Mouse (Mus musculus): ENCODE data around the gene Ppp1r9a. TPM values are rescaled to one million over a fixed set of nuclear protein-coding genes. Genes with fewer than 3 reads are reported as not detected.

Gene Ppp1r9a
- polyA plus RNA-seq, 1 experiment from 2014 or later: 17.8 TPM

- DNase-seq (ENCODE audit: low spot score): no peak
- Histone ChIP-seq H3K9me3 (no peaks in the 10 kb centered on the region), H3K4me1 (peaks cover 5% of the 10 kb centered on the region; the same call in 1 of the 2 replicates), H3K36me3 (replicated peaks) (peaks cover 34% of the 10 kb centered on the region), H3K4me3 (no peak overlapping the region), H3K27ac (replicated peaks) (no peak overlapping the region), H3K27me3 (replicated peaks; ENCODE audit: low read depth, poor library complexity, severe bottlenecking) (no peaks in the 10 kb centered on the region)
- WGBS: 83% methylated on average over 15 of the region's 15 CpGs
Measured at GRCm38 (mm10) chr6:5119181-5119910, 216.6 kb downstream of the Ppp1r9a start.

- H3K27me3 ChIP-seq (replicated peaks; ENCODE audit: low read depth, poor library complexity, severe bottlenecking): no peaks in the 10 kb centered on the region
- H3K4me3 ChIP-seq: no peak overlapping the region
- peaks cover 27% of the 10 kb centered on the region for H3K36me3 ChIP-seq (replicated peaks)
- no peak for DNase-seq (ENCODE audit: low spot score)
- H3K4me1 ChIP-seq: peaks cover 5% of the 10 kb centered on the region; the same call in 1 of the 2 replicates
- no peak overlapping the region for H3K27ac ChIP-seq (replicated peaks)
- H3K9me3 ChIP-seq: no peaks in the 10 kb centered on the region
- WGBS: 73% methylated on average over 3 of the region's 3 CpGs
Measured at GRCm38 (mm10) chr6:5120229-5120628, 217.5 kb downstream of the Ppp1r9a start.

GRCm38 (mm10) chr6:5129364-5130093 lies 226.8 kb downstream of the Ppp1r9a start:
- H3K27me3 ChIP-seq (replicated peaks; ENCODE audit: low read depth, poor library complexity, severe bottlenecking): no peaks in the 10 kb centered on the region
- DNase-seq (ENCODE audit: low spot score): no peak
- 0 out of 2 replicates have a peak, but pooled peaks cover 1% of the 10 kb centered on the region for H3K36me3 ChIP-seq (replicated peaks)
- no peaks in the 10 kb centered on the region for H3K4me1 ChIP-seq
- WGBS: 87% methylated on average over 14 of the region's 14 CpGs
- H3K27ac ChIP-seq (replicated peaks): no peak overlapping the region
- H3K9me3 ChIP-seq: no peaks in the 10 kb centered on the region
- H3K4me3 ChIP-seq: no peak overlapping the region

GRCm38 (mm10) chr6:5134986-5135385 lies 232.3 kb downstream of the Ppp1r9a start:
- no peaks in the 10 kb centered on the region for H3K9me3 ChIP-seq
- peaks cover 3% of the 10 kb centered on the region; the same call in 1 of the 2 replicates for H3K4me1 ChIP-seq
- no peak for DNase-seq (ENCODE audit: low spot score)
- 83% methylated on average over 6 of the region's 6 CpGs for WGBS
- no peak overlapping the region for H3K27ac ChIP-seq (replicated peaks)
- no peak overlapping the region for H3K4me3 ChIP-seq
- no peaks in the 10 kb centered on the region for H3K27me3 ChIP-seq (replicated peaks; ENCODE audit: low read depth, poor library complexity, severe bottlenecking)
- H3K36me3 ChIP-seq (replicated peaks): 0 out of 2 replicates have a peak, but pooled peaks cover 3% of the 10 kb centered on the region

- DNase-seq (ENCODE audit: low spot score): no peak
- no peak overlapping the region for H3K4me3 ChIP-seq
- H3K27me3 ChIP-seq (replicated peaks; ENCODE audit: low read depth, poor library complexity, severe bottlenecking): no peaks in the 10 kb centered on the region
- peaks cover 3% of the 10 kb centered on the region; the same call in 1 of the 2 replicates for H3K4me1 ChIP-seq
- no peaks in the 10 kb centered on the region for H3K9me3 ChIP-seq
- no peak overlapping the region for H3K27ac ChIP-seq (replicated peaks)
- WGBS: 87% methylated on average over 6 of the region's 6 CpGs
- 0 out of 2 replicates have a peak, but pooled peaks cover 3% of the 10 kb centered on the region for H3K36me3 ChIP-seq (replicated peaks)
Measured at GRCm38 (mm10) chr6:5136046-5136445, 233.3 kb downstream of the Ppp1r9a start.

- Histone ChIP-seq H3K27ac (replicated peaks) (no peak overlapping the region), H3K36me3 (replicated peaks) (0 out of 2 replicates have a peak, but pooled peaks cover 3% of the 10 kb centered on the region), H3K4me1 (peaks cover 3% of the 10 kb centered on the region; the same call in 1 of the 2 replicates), H3K9me3 (no peaks in the 10 kb centered on the region), H3K27me3 (replicated peaks; ENCODE audit: low read depth, poor library complexity, severe bottlenecking) (no peaks in the 10 kb centered on the region), H3K4me3 (no peak overlapping the region)
- DNase-seq (ENCODE audit: low spot score): no peak
- WGBS: 87% methylated on average over 12 of the region's 12 CpGs
Measured at GRCm38 (mm10) chr6:5138875-5139631, 236.3 kb downstream of the Ppp1r9a start.

- no peaks in the 10 kb centered on the region for H3K9me3 ChIP-seq
- H3K4me3 ChIP-seq: no peak overlapping the region
- no peak overlapping the region for H3K27ac ChIP-seq (replicated peaks)
- no peak for DNase-seq (ENCODE audit: low spot score)
- 88% methylated on average over 9 of the region's 9 CpGs for WGBS
- no peaks in the 10 kb centered on the region for H3K27me3 ChIP-seq (replicated peaks; ENCODE audit: low read depth, poor library complexity, severe bottlenecking)
- peaks cover 3% of the 10 kb centered on the region; the same call in 1 of the 2 replicates for H3K4me1 ChIP-seq
- 0 out of 2 replicates have a peak, but pooled peaks cover 1% of the 10 kb centered on the region for H3K36me3 ChIP-seq (replicated peaks)
Measured at GRCm38 (mm10) chr6:5139666-5140065, 236.9 kb downstream of the Ppp1r9a start.

GRCm38 (mm10) chr6:5147488-5148142 lies 244.9 kb downstream of the Ppp1r9a start:
- no peaks in the 10 kb centered on the region for H3K36me3 ChIP-seq (replicated peaks)
- H3K27me3 ChIP-seq (replicated peaks; ENCODE audit: low read depth, poor library complexity, severe bottlenecking): no peaks in the 10 kb centered on the region
- DNase-seq (ENCODE audit: low spot score): no peak
- H3K27ac ChIP-seq (replicated peaks): no peak overlapping the region
- H3K9me3 ChIP-seq: no peaks in the 10 kb centered on the region
- 84% methylated on average over 13 of the region's 13 CpGs for WGBS
- peaks cover 13% of the 10 kb centered on the region; the same call in 1 of the 2 replicates for H3K4me1 ChIP-seq
- no peak overlapping the region for H3K4me3 ChIP-seq

- Histone ChIP-seq H3K4me3 (no peak overlapping the region), H3K9me3 (no peaks in the 10 kb centered on the region), H3K4me1 (peaks cover 13% of the 10 kb centered on the region; the same call in 1 of the 2 replicates), H3K36me3 (replicated peaks) (peaks cover 5% of the 10 kb centered on the region; the same call in 1 of the 2 replicates), H3K27me3 (replicated peaks; ENCODE audit: low read depth, poor library complexity, severe bottlenecking) (no peaks in the 10 kb centered on the region), H3K27ac (replicated peaks) (no peak overlapping the region)
- DNase-seq (ENCODE audit: low spot score): no peak
- 87% methylated on average over 2 of the region's 2 CpGs for WGBS
Measured at GRCm38 (mm10) chr6:5149941-5150340, 247.2 kb downstream of the Ppp1r9a start.

- Histone ChIP-seq H3K27ac (replicated peaks) (no peak overlapping the region), H3K27me3 (replicated peaks; ENCODE audit: low read depth, poor library complexity, severe bottlenecking) (no peaks in the 10 kb centered on the region), H3K9me3 (no peaks in the 10 kb centered on the region), H3K4me1 (peaks cover 13% of the 10 kb centered on the region; the same call in 1 of the 2 replicates), H3K4me3 (no peak overlapping the region), H3K36me3 (replicated peaks) (peaks cover 5% of the 10 kb centered on the region; the same call in 1 of the 2 replicates)
- no peak for DNase-seq (ENCODE audit: low spot score)
- WGBS: 89% methylated on average over 4 of the region's 4 CpGs
Measured at GRCm38 (mm10) chr6:5151171-5151570, 248.5 kb downstream of the Ppp1r9a start.

- peaks cover 5% of the 10 kb centered on the region; the same call in 1 of the 2 replicates for H3K36me3 ChIP-seq (replicated peaks)
- WGBS: 88% methylated on average over 2 of the region's 2 CpGs
- no peaks in the 10 kb centered on the region for H3K27me3 ChIP-seq (replicated peaks; ENCODE audit: low read depth, poor library complexity, severe bottlenecking)
- no peak for DNase-seq (ENCODE audit: low spot score)
- H3K9me3 ChIP-seq: no peaks in the 10 kb centered on the region
- no peak overlapping the region for H3K4me3 ChIP-seq
- H3K4me1 ChIP-seq: peaks cover 13% of the 10 kb centered on the region; the same call in 1 of the 2 replicates
- H3K27ac ChIP-seq (replicated peaks): no peak overlapping the region
Measured at GRCm38 (mm10) chr6:5152185-5152584, 249.5 kb downstream of the Ppp1r9a start.

GRCm38 (mm10) chr6:5154786-5155185 lies 252.1 kb downstream of the Ppp1r9a start:
- Histone ChIP-seq H3K36me3 (replicated peaks) (peaks cover 20% of the 10 kb centered on the region), H3K27me3 (replicated peaks; ENCODE audit: low read depth, poor library complexity, severe bottlenecking) (no peaks in the 10 kb centered on the region), H3K4me1 (no peaks in the 10 kb centered on the region), H3K27ac (replicated peaks) (no peak overlapping the region), H3K4me3 (no peak overlapping the region), H3K9me3 (no peaks in the 10 kb centered on the region)
- no peak for DNase-seq (ENCODE audit: low spot score)
- WGBS: 85% methylated on average over 6 of the region's 6 CpGs
